Mouse (Mus musculus): Measurements from ENCODE around the gene Ireb2. TPM values are rescaled to one million over a fixed set of nuclear protein-coding genes. Genes with fewer than 3 reads are reported as not detected.
"Not testable (repeated sequence)": the region's sequence is repeated elsewhere in the genome, so short reads cannot be mapped to it uniquely, and the experiment has no call there.

The Ireb2 gene
- total RNA-seq, 2 experiments from 2014 or later = 88.0 to 92.8 TPM

GRCm38 (mm10) chr9:54878759-54879158, 15.2 kb downstream of the Ireb2 start:
- no peak for DNase-seq
- intact Hi-C loops (cut with DNase I) = no loop called here

- DNase-seq = no peak
- intact Hi-C loops (cut with DNase I) = loop anchor here (10.0 kb wide), 1 partner anchor 157 kb away; the partner anchor contains the start of gene Wdr61
Observed at GRCm38 (mm10) chr9:54892111-54892510, 28.5 kb downstream of the Ireb2 start.

- DNase-seq = no peak
- intact Hi-C loops (cut with DNase I) = loop anchor here (5.0 to 10.0 kb wide), 2 partner anchors 65 to 162 kb away; partner anchors contain the start of gene Wdr61
Observed at GRCm38 (mm10) chr9:54897097-54897496, 33.5 kb downstream of the Ireb2 start.

- no peak for DNase-seq
- intact Hi-C loops (cut with DNase I) = no loop called here
Observed at GRCm38 (mm10) chr9:54909446-54909845, 45.9 kb downstream of the Ireb2 start.

GRCm38 (mm10) chr9:54915576-54915975, 52.0 kb downstream of the Ireb2 start:
- intact Hi-C loops (cut with DNase I) = no loop called here
- no peak for DNase-seq

- intact Hi-C loops (cut with DNase I) = no loop called here
- DNase-seq = no peak
Observed at GRCm38 (mm10) chr9:54916401-54916800, 52.8 kb downstream of the Ireb2 start.

- intact Hi-C loops (cut with DNase I) = no loop called here
- peak; percentile 90 for DNase-seq
Observed at GRCm38 (mm10) chr9:54917010-54917677, 53.6 kb downstream of the Ireb2 start, which contains the start of gene Hykk. Hykk (plus strand) TSS chr9:54917283.

DNA sequence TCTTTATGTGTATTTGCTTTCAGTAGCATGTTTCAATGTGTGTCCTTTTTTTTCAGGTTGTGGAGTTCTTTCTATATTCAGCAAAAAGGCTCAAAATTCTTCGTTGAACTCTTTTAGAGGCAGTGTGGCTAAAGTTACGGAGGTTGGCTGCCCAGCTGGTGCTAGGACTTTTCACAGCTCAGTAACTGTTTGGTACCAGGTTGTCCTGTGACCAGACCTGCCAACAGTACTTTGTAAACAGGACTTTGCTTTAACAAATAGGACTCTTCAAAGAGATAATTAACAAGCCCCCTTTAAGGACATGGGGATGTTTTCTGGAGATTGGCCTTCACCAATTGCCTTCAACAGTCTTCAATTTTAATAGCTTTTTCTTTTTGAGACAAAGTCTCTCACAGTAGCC, 54.6 kb downstream of the Ireb2 start:
- DNase-seq = no peak

DNA sequence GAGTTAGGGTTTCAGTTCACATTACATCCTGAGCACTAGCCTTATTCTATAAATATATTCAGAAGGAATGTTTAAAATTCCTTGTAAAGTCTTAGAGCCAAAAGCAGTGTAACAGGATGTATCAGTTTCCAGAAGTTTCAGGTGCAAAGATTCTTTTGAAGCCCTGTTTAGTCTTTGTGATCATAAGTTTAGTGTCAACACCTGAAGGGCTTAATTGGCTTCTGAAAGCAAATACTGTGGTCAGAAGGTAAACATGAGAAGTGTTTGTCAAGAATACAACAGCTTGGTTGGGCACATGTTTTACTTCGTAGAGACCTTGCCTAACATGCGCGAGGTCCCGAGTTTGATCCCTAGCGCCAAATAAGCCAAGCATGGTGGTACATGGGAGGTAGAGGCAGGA, 55.2 kb downstream of the Ireb2 start:
- DNase-seq = no peak
- intact Hi-C loops (cut with DNase I) = no loop called here

More for the DNA sequence above, 54.6 kb downstream of the Ireb2 start:
- intact Hi-C loops (cut with DNase I) = no loop called here

GRCm38 (mm10) chr9:54919946-54920345, 56.4 kb downstream of the Ireb2 start:
- DNase-seq = no peak
- intact Hi-C loops (cut with DNase I) = no loop called here

- no peak for DNase-seq
- intact Hi-C loops (cut with DNase I) = no loop called here
Observed at GRCm38 (mm10) chr9:54930741-54931140, 67.2 kb downstream of the Ireb2 start.

- intact Hi-C loops (cut with DNase I) = no loop called here
Observed at GRCm38 (mm10) chr9:54931765-54932164, 68.2 kb downstream of the Ireb2 start.

DNA sequence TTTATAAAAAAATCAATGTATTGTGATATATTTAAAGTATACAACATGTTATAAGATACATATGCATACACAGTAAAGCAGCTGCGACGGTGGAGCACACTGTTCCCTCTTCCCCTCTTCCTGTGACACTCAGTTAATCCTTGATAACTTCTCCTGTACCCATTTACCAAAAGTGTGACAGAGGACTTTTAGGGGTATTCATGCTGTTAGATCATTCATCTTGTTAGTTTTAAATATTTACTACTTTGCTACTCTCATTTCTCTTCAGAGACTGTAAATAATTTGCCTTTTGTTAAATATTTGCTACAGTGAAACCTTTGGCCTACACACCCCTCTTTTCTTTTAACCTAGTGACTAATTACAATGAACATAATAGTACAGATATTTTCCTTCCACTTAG, 68.8 kb downstream of the Ireb2 start:
- DNase-seq = no peak
- intact Hi-C loops (cut with DNase I) = no loop called here

More at GRCm38 (mm10) chr9:54931765-54932164, 68.2 kb downstream of the Ireb2 start:
- DNase-seq = no peak

DNA sequence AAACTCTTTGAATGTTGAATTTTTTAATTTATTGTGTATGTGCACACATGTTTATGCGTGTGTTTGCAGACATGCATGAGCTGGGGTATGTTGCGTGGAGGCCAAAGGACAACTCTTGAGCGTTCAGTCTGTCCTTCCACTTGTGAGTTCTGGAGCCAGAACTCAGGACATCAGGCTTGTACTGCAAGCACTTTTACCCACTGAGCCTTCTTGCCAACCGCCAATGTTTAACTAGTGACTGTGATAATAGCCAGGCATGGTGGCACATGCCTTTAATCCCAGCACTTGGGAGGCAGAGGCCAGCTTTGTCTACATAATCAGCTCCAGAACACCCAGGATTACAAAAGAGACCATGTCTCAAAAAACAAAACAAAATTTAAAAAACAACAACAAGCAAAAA, 78.5 kb downstream of the Ireb2 start:
- intact Hi-C loops (cut with DNase I) = loop anchor here (10.0 kb wide), 1 partner anchor 173 kb away; no protein-coding TSS in a partner anchor
- no peak for DNase-seq

DNA sequence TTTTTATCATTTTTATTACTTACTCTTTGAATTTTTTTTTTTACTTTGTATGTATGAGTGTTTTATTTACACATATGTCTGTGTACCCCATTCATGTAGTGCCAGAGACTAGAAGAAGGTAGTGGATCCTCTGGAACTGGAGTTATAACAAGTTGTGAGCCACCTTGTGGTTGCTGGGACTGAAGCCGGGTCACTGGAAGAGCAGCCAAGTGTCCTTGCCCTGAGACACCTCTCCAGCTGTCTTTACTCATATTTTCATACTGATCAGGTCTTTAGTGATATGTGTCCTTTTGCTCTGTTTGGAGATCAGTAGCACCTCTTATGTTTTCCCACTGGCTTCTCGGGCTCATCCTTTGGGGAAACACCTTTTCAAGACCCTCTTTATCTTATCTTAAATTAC, 80.9 kb downstream of the Ireb2 start:
- no peak for DNase-seq
- intact Hi-C loops (cut with DNase I) = loop anchor here (10.0 kb wide), 1 partner anchor 170 kb away; no protein-coding TSS in a partner anchor

DNA sequence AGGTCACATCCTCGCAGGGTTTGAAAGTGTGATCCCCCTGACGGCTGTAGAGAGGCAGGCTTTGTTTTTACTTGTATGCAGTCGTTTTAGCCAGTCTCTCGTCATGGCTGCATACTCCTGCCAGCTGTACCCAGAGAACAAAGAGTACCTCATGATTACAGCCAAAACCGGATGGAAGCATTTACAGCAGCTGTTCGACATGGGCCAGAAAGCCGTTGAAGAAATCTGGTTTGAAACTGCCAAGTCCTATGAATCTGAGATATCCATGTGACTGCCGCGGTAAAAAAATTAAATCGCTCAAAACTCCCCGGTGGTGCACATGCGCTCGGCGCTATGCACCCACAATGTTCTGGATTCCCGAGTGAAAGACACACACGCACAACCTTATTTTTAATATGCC, 82.7 kb downstream of the Ireb2 start:
- no peak for DNase-seq
- intact Hi-C loops (cut with DNase I) = loop anchor here (10.0 kb wide), 1 partner anchor 169 kb away; no protein-coding TSS in a partner anchor

GRCm38 (mm10) chr9:54949465-54949864, 85.9 kb downstream of the Ireb2 start:
- intact Hi-C loops (cut with DNase I) = loop anchor here (10.0 kb wide), 1 partner anchor 165 kb away; no protein-coding TSS in a partner anchor
- no peak for DNase-seq

DNA sequence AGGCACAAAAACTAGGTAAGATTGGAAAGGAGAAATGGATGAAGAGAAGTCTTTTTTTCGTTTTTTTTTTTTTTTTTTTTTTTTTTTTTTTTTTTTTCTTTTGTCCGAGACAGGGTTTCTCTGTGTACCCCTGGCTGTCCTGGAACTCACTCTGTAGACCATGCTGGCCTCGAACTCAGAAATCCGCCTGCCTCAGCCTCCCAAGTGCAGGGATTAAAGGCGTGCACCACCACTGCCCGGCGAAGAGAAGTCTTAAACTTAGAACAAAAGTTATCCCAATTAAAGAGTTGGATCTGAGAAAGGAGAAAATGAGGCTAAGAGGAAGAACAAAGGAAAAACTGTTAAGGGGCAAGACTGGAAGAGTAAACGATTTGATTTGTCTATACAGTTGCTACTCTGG, 86.6 kb downstream of the Ireb2 start:
- DNase-seq; intact Hi-C loops (cut with DNase I): not testable (repeated sequence)

GRCm38 (mm10) chr9:54950575-54951321, 87.2 kb downstream of the Ireb2 start, which contains the start of the genes Psma4 and AY074887:
Psma4 (plus strand) TSS chr9:54950790.
AY074887 (minus strand) TSS chr9:54950998.
- peak; percentile 98 for DNase-seq
- intact Hi-C loops (cut with DNase I) = no loop called here

- DNase-seq = no peak
- intact Hi-C loops (cut with DNase I) = no loop called here
Observed at GRCm38 (mm10) chr9:54961059-54961458, 97.5 kb downstream of the Ireb2 start.

All from left cerebral cortex, postnatal 4 days (tissue).